In the genomic region with DNA sequence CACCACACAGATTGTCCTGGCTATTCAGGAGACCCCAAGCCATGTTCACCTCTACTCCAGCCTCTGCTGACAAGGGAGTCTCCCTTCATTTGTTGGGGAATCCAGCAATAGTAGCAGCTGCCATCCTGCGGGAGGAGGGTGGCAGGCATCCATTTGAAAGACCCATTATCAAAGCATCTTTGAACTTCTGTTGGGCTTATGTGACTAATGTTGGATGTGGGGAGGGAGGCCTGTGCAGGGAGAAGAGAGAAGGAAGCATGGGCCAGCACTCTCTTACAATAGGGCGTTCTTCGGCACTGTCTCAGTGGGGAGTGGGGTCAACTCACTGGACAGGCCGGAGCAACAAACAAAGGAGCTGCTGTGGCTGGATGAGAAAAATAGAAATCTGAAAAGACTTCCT, we compare ENCODE assay signal across 15 mouse cellular contexts.
"Had no signal": no experiment of that assay in that cellular context is flagged by ENCODE, and none has a peak within 500 bp of the region (broad histone marks: within the 10 kb centered on the region; RNA-seq: fewer than 3 reads in every experiment).

No protein-coding gene starts in this region.

- H3K4me3 ChIP-seq: left cerebral cortex, adult 2 months; limb, embryonic 15.5 days; liver, embryonic 12.5 days; megakaryocyte, embryonic 14.5 days; midbrain, embryonic 12.5 days had no signal

- H3K4me2 ChIP-seq: limb, embryonic 15.5 days; liver, embryonic 12.5 days; lung, embryonic 14.5 days; midbrain, embryonic 12.5 days had no signal

- DNase-seq: kidney, adult 8-10 months; kidney, postnatal 36 days; lung, embryonic 14.5 days; lung, postnatal 10 days; thymus, adult 18-20 months; thymus, postnatal 25 days had no signal

- H3K27ac ChIP-seq: kidney, postnatal 0 days; left cerebral cortex, adult 2 months; limb, embryonic 15.5 days; liver, embryonic 12.5 days; midbrain, embryonic 12.5 days; stomach, postnatal 0 days had no signal

- ATAC-seq: intestine, postnatal 0 days; liver, embryonic 12.5 days; midbrain, embryonic 16.5 days had no signal

- H3K27me3 ChIP-seq: limb, embryonic 15.5 days; liver, embryonic 12.5 days; midbrain, embryonic 12.5 days had no signal

- H3K9me3 ChIP-seq: limb, embryonic 15.5 days; liver, embryonic 12.5 days; megakaryocyte, embryonic 14.5 days; midbrain, embryonic 12.5 days had no signal

- H3K36me3 ChIP-seq: limb, embryonic 15.5 days; liver, embryonic 12.5 days; midbrain, embryonic 12.5 days had no signal

- H3K9ac ChIP-seq: limb, embryonic 15.5 days; liver, embryonic 12.5 days; lung, embryonic 14.5 days; midbrain, embryonic 12.5 days had no signal
